Mouse (Mus musculus) small intestine, adult 2 months (tissue): ENCODE results near the gene Thrb.

ENCODE experiments used
- CTCF ChIP-seq: fragments of 200-500 bp; IDR thresholded peaks from 2 replicates; pipeline ENCODE4 v1.5.1; 2012; ENCODE audit warnings: low read depth, mild to moderate bottlenecking, control low read depth, inconsistent platforms, low read length, moderate library complexity, mixed read lengths; ENCODE audit not compliant: insufficient replicate concordance, insufficient read length; ENCODE audit errors: extremely low read depth
- POLR2A ChIP-seq: fragments of 200-500 bp; IDR thresholded peaks from 2 replicates; pipeline ENCODE4 v1.6.1; 2012; ENCODE audit warnings: low read depth, mild to moderate bottlenecking, control low read depth, inconsistent platforms, low read length, moderate library complexity

DNA sequence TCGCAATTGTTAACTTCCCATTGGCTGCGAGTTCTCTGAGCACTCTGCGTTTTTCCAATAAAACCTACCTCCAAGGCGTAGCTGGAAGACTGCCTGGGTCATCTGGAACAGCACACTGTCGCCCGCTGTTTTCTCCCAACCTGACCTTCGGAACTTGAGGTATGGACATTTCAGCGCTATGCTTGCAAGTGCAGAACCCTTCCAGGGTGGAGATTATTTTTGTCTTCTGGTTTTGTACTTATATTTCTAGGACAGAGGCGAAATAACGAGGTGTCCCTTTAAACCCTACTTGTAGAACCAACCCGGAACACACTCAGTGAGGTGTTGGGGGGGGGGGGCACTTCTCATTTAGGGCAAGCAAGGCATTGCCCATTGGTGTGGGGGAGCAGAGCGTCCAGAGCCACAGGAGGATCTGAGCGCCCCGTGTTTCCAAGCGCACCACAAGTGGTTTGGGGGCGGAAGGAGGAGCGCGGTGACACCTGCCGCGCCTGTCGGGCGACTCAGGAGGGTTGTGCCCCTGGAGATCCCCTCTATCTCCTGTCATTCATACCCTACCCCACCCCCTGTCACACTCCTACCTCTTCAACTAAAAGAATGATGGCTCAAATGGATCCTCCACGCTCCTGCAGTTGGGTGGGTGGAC lies at the start of gene Thrb:
- TF ChIP-seq POLR2A (no peak), CTCF (no peak)
